Mouse (Mus musculus) olfactory bulb, adult 2 months (tissue): ENCODE results near the gene Olfr223.

Source experiments
- CTCF ChIP-seq: fragments of 200-500 bp; IDR thresholded peaks from 2 replicates; pipeline ENCODE4 v1.5.1; 2012; ENCODE audit warnings: low read depth, mild to moderate bottlenecking, low read length, moderate library complexity; ENCODE audit not compliant: insufficient read depth
- POLR2A ChIP-seq: fragments of 200-500 bp; IDR thresholded peaks from 2 replicates; pipeline ENCODE4 v1.6.1; 2012; ENCODE audit warnings: mild to moderate bottlenecking, low read depth, low read length, moderate library complexity; ENCODE audit not compliant: insufficient read depth

DNA sequence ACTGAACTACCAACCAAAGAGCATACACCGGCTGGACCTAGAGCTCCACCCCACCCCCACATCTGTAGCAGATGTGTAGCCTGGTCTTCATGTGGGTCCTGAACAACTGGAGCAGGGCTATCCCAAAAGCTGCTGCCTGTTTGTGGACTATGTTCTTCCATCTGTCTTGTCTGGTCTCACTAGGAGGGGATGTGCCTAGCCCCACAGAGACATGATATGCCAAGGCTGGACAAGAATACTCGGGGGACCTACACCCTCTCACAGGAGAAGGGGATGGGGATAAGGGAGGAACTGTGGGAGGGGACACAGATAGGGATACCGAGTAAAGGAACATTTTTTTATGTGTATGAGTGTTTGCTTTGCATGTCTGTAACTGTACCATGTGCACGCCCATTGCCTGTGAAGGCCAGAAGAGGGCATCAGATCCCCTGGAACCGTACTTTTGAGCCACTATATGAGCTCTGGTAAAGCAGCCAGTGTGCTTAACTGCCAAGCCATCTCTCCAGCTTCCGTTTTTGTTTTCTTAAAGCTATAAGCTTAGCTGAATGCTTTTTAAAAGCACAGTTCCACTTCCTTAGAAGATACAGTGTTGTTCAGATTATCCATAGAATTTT, 31.0 kb upstream of the Olfr223 start:
- TF ChIP-seq CTCF (no peak), POLR2A (no peak)
